In genomic region chr13:84804241-84804980, GRCm38 (mm10) we compare ENCODE assay signal across 17 mouse cellular contexts.
DNase-seq lines count a peak whose midpoint lies in the region; ATAC-seq and TF ChIP-seq lines count a peak whose summit lies in the region.
"Had no signal": no experiment of that assay in that cellular context is flagged by ENCODE, and none has a peak within 500 bp of the region (broad histone marks: within the 10 kb centered on the region; RNA-seq: fewer than 3 reads in every experiment).

No protein-coding gene starts in this region.

- peak; percentile 1 for DNase-seq in kidney, postnatal 0 days (ENCODE audit: low spot score)
- DNase-seq in kidney, postnatal 4 days, result no peak
- no peak for DNase-seq in forebrain, embryonic 11.5 days (ENCODE audit: low spot score)
- DNase-seq in adrenal gland, adult 2 months, result no peak
- no peak for DNase-seq in gastrocnemius, adult 2 months
- DNase-seq in thymus, postnatal 10 days (ENCODE audit: low spot score in 2 of 2), result no peak
- DNase-seq: adrenal gland, postnatal 14 days; cerebellum, adult 2 months; embryo, embryonic 11 days; gastrocnemius, postnatal 25 days; kidney, adult 9 months; lung, embryonic 14.5 days; spleen, adult 18-20 months; thymus, postnatal 14 days had no signal

- ATAC-seq in kidney, postnatal 0 days (replicated peaks; ENCODE audit: low FRiP score, low read depth), result no peak
- peak; percentile 80 for ATAC-seq in forebrain, embryonic 11.5 days (replicated peaks; ENCODE audit: low FRiP score)
- ATAC-seq in hindbrain, embryonic 13.5 days (ENCODE audit: low FRiP score), result no peak
- ATAC-seq in midbrain, embryonic 15.5 days (replicated peaks), result peak; percentile 64

- H3K4me3 ChIP-seq in kidney, postnatal 0 days (replicated peaks; ENCODE audit: low read depth, low read length), result no peak overlapping the region
- H3K4me3 ChIP-seq in forebrain, embryonic 11.5 days (ENCODE audit: low read depth, low read length), result no peak overlapping the region
- H3K4me3 ChIP-seq in hindbrain, embryonic 13.5 days, result no peak overlapping the region
- H3K4me3 ChIP-seq in midbrain, embryonic 15.5 days, result no peak overlapping the region
- H3K4me3 ChIP-seq in gastrocnemius, adult 2 months, result no peak overlapping the region

- no peak overlapping the region for H3K9ac ChIP-seq in kidney, postnatal 0 days (ENCODE audit: low read depth, low read length)
- no peak overlapping the region for H3K9ac ChIP-seq in forebrain, embryonic 11.5 days (ENCODE audit: low read length)
- H3K9ac ChIP-seq in hindbrain, embryonic 13.5 days, result no peak overlapping the region
- H3K9ac ChIP-seq in midbrain, embryonic 15.5 days, result no peak overlapping the region
- H3K9ac ChIP-seq: lung, embryonic 14.5 days had no signal

- 74% methylated on average over 3 of the region's 3 CpGs for WGBS in kidney, postnatal 0 days
- WGBS in forebrain, embryonic 11.5 days, result 17% methylated on average over 3 of the region's 3 CpGs
- 40% methylated on average over 3 of the region's 3 CpGs for WGBS in hindbrain, embryonic 13.5 days
- WGBS in midbrain, embryonic 15.5 days, result 40% methylated on average over 3 of the region's 3 CpGs

- no peaks in the 10 kb centered on the region for H3K9me3 ChIP-seq in kidney, postnatal 0 days (replicated peaks; ENCODE audit: low read length)
- no peaks in the 10 kb centered on the region for H3K9me3 ChIP-seq in forebrain, embryonic 11.5 days (ENCODE audit: control insufficient read depth, low read length)
- H3K9me3 ChIP-seq in hindbrain, embryonic 13.5 days, result no peaks in the 10 kb centered on the region
- no peaks in the 10 kb centered on the region for H3K9me3 ChIP-seq in midbrain, embryonic 15.5 days

- no peak overlapping the region for H3K27ac ChIP-seq in kidney, postnatal 0 days
- H3K27ac ChIP-seq in forebrain, embryonic 11.5 days (ENCODE audit: low read depth, low read length), result peak overlapping the region; percentile 55; the same call in 1 of the 2 replicates
- H3K27ac ChIP-seq in hindbrain, embryonic 13.5 days, result peak overlapping the region; percentile 87
- H3K27ac ChIP-seq in midbrain, embryonic 15.5 days, result peak overlapping the region; percentile 89
- H3K27ac ChIP-seq in gastrocnemius, adult 2 months, result no peak overlapping the region
- H3K27ac ChIP-seq: macrophage had no signal

- no peaks in the 10 kb centered on the region for H3K27me3 ChIP-seq in kidney, postnatal 0 days (ENCODE audit: insufficient read depth, low read length)
- no peaks in the 10 kb centered on the region for H3K27me3 ChIP-seq in forebrain, embryonic 11.5 days (ENCODE audit: control insufficient read depth, insufficient read depth, low read length)
- no peaks in the 10 kb centered on the region for H3K27me3 ChIP-seq in hindbrain, embryonic 13.5 days
- H3K27me3 ChIP-seq in midbrain, embryonic 15.5 days (replicated peaks), result no peaks in the 10 kb centered on the region

- no peak for TF ChIP-seq CTCF in kidney, postnatal 0 days (IDR thresholded peaks at IDR 0.05; ENCODE audit: low read depth)
- TF ChIP-seq CTCF in gastrocnemius, adult 2 months (IDR thresholded peaks at IDR 0.05), result no peak

- intact Hi-C loops in gastrocnemius, adult 2 months (cut with DNase I), result no loop called here

- no peak overlapping the region for H3K4me2 ChIP-seq in kidney, postnatal 0 days (ENCODE audit: low read length)
- H3K4me2 ChIP-seq in forebrain, embryonic 11.5 days (ENCODE audit: low read depth, low read length, severe bottlenecking), result no peak overlapping the region
- no peak overlapping the region for H3K4me2 ChIP-seq in hindbrain, embryonic 13.5 days
- H3K4me2 ChIP-seq in midbrain, embryonic 15.5 days, result no peak overlapping the region
- H3K4me2 ChIP-seq: lung, embryonic 14.5 days had no signal

- no peaks in the 10 kb centered on the region for H3K36me3 ChIP-seq in kidney, postnatal 0 days (ENCODE audit: insufficient read depth, low read length)
- H3K36me3 ChIP-seq in forebrain, embryonic 11.5 days (ENCODE audit: control insufficient read depth, insufficient read depth, low read length), result no peaks in the 10 kb centered on the region
- H3K36me3 ChIP-seq in hindbrain, embryonic 13.5 days, result no peaks in the 10 kb centered on the region
- no peaks in the 10 kb centered on the region for H3K36me3 ChIP-seq in midbrain, embryonic 15.5 days (replicated peaks)

- H3K4me1 ChIP-seq in kidney, postnatal 0 days (replicated peaks; ENCODE audit: insufficient read depth, low read length), result no peaks in the 10 kb centered on the region
- no peaks in the 10 kb centered on the region for H3K4me1 ChIP-seq in forebrain, embryonic 11.5 days (replicated peaks; ENCODE audit: control insufficient read depth, insufficient read depth, low read length)
- peaks cover 11% of the 10 kb centered on the region for H3K4me1 ChIP-seq in hindbrain, embryonic 13.5 days (replicated peaks)
- H3K4me1 ChIP-seq in midbrain, embryonic 15.5 days, result peaks cover 13% of the 10 kb centered on the region

Comparison
In these comparisons a context has a peak if more than half of its experiments do, and no peak if none do; other contexts are left out.
1. ATAC-seq: peak in forebrain, embryonic 11.5 days (single experiment) and midbrain, embryonic 15.5 days (single experiment); none in kidney, postnatal 0 days (single experiment) and hindbrain, embryonic 13.5 days (single experiment).
2. H3K27ac ChIP-seq: peak in forebrain, embryonic 11.5 days (single experiment), hindbrain, embryonic 13.5 days (single experiment) and midbrain, embryonic 15.5 days (single experiment); none in kidney, postnatal 0 days (single experiment) and gastrocnemius, adult 2 months (single experiment).